Mouse (Mus musculus) limb, embryonic 15.5 days (tissue): ENCODE results near the gene C8g. TPM values are rescaled to one million over a fixed set of nuclear protein-coding genes. Genes with fewer than 3 reads are reported as not detected.

Experiments used
- ATAC-seq: fragments of 200-750 bp; cut with Nextera tagmentation; 2 replicates; pipeline ENCODE4 v1.8.0; 2017; ENCODE audit warnings: low read depth, moderate TSS enrichment; ENCODE audit not compliant: insufficient number of reproducible peaks, low FRiP score, low TSS enrichment
- H3K27ac ChIP-seq: fragments of 300-500 bp; sonication (generic); 2 replicates; pipeline ENCODE4 v1.5.1; 2015; ENCODE audit warnings: moderate library complexity, mild to moderate bottlenecking, inconsistent platforms
- H3K27me3 ChIP-seq: fragments of 300-500 bp; sonication (generic); 2 replicates; pipeline ENCODE4 v1.6.1; 2015; ENCODE audit warnings: inconsistent platforms
- H3K36me3 ChIP-seq: fragments of 300-500 bp; sonication (generic); 2 replicates; pipeline ENCODE4 v1.6.1; 2015; ENCODE audit warnings: inconsistent platforms
- H3K4me1 ChIP-seq: fragments of 300-500 bp; sonication (generic); 2 replicates; pipeline ENCODE4 v1.6.1; 2015; ENCODE audit warnings: inconsistent platforms
- H3K4me2 ChIP-seq: fragments of 300-500 bp; sonication (generic); 2 replicates; pipeline ENCODE4 v1.6.1; 2015; ENCODE audit warnings: mild to moderate bottlenecking, inconsistent platforms
- H3K4me3 ChIP-seq: fragments of 300-500 bp; sonication (generic); 2 replicates; pipeline ENCODE4 v1.5.1; 2015; ENCODE audit warnings: mild to moderate bottlenecking, inconsistent platforms
- H3K9ac ChIP-seq: fragments of 300-500 bp; sonication (generic); 2 replicates; pipeline ENCODE4 v1.6.1; 2015; ENCODE audit warnings: inconsistent platforms
- H3K9me3 ChIP-seq: fragments of 300-500 bp; sonication (generic); 2 replicates; pipeline ENCODE4 v1.6.1; 2016; ENCODE audit warnings: inconsistent platforms
- WGBS: fragments of 180-500 bp; shearing (Covaris S2); methylation state at CpG from one replicate; pipeline ENCODE4 v1.1.7; 2015; 5-methylcytosine and 5-hydroxymethylcytosine counted together
- polyA plus RNA-seq: library from polyadenylated mRNA; unstranded; fragments of >200 nt; fragmentation: Nextera tagmentation; extraction: Ambion mirVana; gene quantifications from 2 replicates; pipeline ENCODE4 v1.2.1, GENCODE M21; 2015

The C8g gene
- polyA plus RNA-seq = 4.6 and 5.6 TPM in 2 replicates

DNA sequence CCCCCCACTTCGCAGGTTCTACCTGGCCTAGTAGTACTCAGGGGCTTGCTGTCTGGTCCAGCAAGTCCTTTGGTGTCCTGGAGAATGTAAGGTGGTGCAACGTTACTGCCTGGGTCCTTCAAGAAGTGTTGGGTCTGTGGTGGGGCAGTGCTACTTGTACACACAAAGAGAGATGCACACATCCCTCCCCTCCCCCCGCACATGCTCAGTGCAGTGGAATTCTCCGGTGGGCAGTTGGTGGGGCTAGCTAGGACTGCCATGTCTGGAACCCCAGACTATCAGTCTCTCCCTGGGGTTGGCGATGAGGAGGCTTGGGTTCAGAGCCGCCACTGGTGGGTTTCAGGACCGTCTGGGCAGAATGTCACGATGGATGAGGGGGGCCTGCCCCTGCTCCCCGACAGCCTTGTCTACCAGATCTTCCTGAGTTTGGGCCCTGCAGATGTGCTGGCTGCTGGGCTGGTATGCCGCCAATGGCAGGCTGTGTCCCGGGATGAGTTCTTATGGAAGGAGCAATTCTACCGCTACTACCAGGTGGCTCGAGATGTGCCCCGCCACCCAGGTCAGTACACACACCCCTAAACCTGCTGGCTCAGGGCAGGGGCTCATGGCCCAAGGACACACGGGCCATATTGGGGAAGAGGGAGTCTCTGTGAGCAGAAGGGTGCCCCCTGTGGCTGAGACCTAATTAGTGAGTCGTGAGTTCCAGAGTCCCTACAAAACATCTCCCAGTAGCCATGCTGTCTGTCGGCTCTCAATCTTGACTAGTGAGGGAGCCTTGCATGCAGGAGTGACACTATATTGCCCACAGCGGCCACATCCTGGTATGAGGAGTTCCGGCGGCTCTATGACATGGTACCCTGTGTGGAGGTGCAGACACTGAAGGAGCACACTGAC lies at the start of gene C8g:
TSS of gene C8g (minus strand) at position 127 of the 894 bp plus-strand sequence.
- H3K9me3 ChIP-seq = no peaks in the 10 kb centered on the region
- WGBS = 74% methylated on average over 20 of the region's 20 CpGs
- peak within 1 kb of the TSS; percentile 65 for H3K4me2 ChIP-seq
- H3K36me3 ChIP-seq = peaks cover 40% of the 10 kb centered on the region
- peak within 1 kb of the TSS; percentile 86 for H3K9ac ChIP-seq
- peaks cover 19% of the 10 kb centered on the region for H3K4me1 ChIP-seq
- H3K27ac ChIP-seq = peak within 1 kb of the TSS; percentile 72
- peak within 1 kb of the TSS; percentile 72 for H3K4me3 ChIP-seq
- H3K27me3 ChIP-seq = no peaks in the 10 kb centered on the region
- ATAC-seq = no peak

DNA sequence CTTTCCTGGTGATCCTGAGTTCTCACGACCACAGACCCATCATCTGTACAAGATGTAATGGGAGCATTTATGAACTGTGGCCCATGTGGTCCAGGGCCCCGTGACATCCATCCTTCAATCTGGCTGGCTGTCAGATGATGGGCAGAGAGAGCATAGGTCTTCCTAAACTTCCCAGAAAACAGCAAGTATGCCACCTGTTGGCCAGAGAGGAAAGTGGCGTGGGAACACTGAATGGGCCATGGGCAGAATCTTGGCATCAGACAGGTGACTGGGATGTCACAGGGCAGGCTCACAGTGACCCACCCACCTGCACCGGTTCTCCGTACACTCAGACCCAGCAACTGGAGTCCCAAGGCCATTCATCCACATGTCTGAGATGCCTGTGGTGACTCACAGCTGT lies 49.7 kb upstream of the C8g start:
- ATAC-seq = no peak
- H3K9ac ChIP-seq = no peak overlapping the region
- 35% methylated on average over 5 of the region's 5 CpGs for WGBS

DNA sequence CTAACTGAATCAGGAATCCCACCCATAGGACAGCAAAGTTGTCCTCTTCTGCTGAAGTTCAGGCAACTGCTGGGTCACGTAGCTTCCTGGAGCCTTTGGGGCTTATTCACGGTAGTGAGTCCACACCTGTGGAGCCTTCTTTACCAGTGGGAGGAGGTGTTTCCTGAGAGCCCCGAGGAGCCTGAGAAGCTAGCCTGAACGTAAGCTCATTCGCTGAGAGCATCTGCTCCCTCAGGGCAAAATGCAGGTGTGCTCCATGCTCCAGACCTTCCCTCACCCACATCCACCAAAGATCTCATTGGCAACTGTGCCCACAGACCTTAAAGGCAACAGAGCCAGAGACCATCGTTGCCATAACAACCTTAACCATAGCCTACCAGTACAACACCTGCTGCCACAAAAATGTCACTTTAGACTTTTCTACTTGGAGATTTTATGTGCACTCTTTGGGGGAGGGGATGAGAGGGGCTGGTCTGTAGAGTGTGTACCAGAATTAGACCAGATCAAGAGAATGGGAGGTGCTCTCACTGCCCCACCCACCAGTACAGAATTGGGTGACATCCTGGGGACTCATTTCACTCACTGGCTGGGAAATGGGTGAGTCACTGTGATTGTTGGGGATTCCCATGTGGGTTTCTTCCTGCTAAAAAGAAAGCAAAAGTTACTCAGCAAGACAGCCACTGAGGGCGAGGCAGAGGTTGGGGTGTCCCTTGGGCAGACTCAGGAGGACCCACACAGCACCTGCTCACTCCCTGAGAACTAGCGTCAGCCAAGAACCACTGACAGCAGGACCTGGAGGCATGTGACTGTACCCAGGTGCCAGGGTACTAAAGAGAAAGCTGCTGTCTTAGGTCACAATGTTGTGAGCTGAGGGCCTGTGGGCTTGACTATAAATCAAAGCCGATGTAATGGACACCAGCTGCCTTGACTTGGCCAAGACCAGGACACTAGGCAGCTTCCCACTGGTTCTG lies 47.8 kb upstream of the C8g start:
- Histone ChIP-seq H3K36me3 (0 out of 2 replicates have a peak, but pooled peaks cover 3% of the 10 kb centered on the region), H3K9me3 (no peaks in the 10 kb centered on the region), H3K27ac (no peak overlapping the region), H3K4me3 (no peak overlapping the region), H3K4me2 (no peak overlapping the region), H3K9ac (no peak overlapping the region), H3K4me1 (peaks cover 19% of the 10 kb centered on the region), H3K27me3 (no peaks in the 10 kb centered on the region)
- ATAC-seq = no peak
- WGBS = 61% methylated on average over 9 of the region's 9 CpGs

More for the DNA sequence above, 49.7 kb upstream of the C8g start:
- no peak overlapping the region for H3K4me2 ChIP-seq
- H3K4me3 ChIP-seq = no peak overlapping the region
- H3K36me3 ChIP-seq = no peaks in the 10 kb centered on the region
- H3K4me1 ChIP-seq = peaks cover 4% of the 10 kb centered on the region; the same call in 1 of the 2 replicates
- H3K27me3 ChIP-seq = no peaks in the 10 kb centered on the region
- H3K27ac ChIP-seq = no peak overlapping the region
- H3K9me3 ChIP-seq = no peaks in the 10 kb centered on the region

DNA sequence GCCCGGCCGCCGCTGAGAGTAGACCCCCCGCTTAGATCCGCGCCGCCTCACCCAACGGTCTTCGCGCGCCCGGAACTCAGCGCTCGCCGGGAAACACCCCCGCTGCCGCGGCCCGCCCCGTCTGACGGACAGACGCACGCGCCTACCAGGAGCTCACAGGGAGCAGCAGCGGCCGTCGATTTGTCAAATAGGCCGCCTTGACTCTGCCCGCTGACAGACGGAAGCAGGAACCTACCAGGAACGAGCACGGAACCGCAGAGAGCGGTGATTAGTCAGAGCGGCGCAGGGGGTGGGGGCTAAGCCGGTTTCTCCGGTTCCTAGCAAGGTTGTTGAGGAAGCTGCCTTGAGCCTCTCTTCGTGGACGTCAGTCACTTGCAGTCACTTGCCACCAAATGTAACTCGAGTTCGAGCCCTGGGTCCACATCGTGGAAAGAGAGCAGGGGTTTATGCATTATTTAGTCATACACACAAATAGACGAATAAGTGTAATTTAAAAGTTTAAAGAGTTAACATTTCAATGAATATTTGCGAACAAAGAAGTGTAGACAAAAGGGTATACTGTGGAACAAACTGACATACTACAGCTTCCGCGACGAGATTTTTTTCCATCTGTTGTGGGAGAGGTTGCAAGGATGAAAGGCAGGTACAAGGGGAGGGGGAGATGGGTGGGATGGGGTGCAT lies 45.4 kb upstream of the C8g start, which contains the start of gene Traf2:
TSS of gene Traf2 (minus strand) at position 130 of the 681 bp plus-strand sequence.
- Histone ChIP-seq H3K9me3 (no peaks in the 10 kb centered on the region), H3K4me1 (peaks cover 19% of the 10 kb centered on the region), H3K4me2 (peak within 1 kb of the TSS; percentile 63), H3K4me3 (peak within 1 kb of the TSS; percentile 77), H3K27me3 (no peaks in the 10 kb centered on the region), H3K27ac (peak within 1 kb of the TSS; percentile 76), H3K36me3 (0 out of 2 replicates have a peak, but pooled peaks cover 3% of the 10 kb centered on the region), H3K9ac (peak within 1 kb of the TSS; percentile 70)
- 4% methylated on average over 44 of the region's 48 CpGs for WGBS
- ATAC-seq = peak; percentile 100

DNA sequence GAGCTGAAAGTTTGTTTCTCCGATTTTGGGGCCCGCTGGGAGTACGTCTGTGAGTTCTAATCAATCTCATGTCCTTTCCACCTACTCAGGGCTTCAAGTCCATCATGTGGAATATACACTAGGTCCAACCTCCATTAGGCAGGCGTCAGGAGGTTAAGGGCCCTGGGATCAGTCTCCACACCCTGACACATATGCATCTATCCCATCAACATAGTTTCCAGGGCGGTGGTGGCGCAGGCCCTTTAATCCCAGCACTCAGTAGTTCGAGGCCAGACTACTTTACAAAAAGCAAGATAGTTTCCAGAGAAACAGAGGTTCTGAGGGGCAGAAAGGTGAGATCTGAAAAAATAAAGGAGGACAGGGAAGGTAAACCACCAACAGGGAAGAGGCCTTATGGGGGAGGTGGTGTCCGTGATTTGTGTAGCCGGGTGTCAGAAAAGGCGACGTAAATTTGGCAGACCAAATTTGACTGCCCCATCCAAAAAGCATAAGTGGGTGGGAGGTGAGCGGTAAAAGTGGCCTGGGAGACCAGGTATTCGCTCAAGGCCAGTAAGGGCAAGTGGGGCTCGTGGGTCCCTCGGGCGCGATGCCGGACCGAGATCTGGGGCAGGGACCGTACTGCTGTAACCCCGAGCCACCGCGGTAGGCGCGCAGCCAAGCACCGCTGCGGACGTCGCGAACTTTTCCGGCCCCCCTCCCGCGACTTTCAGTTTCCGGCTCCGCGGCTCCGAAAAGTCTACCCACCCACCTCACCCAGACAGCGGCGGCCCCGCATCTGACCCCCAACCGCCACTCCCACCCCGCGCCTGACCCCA lies 44.7 kb upstream of the C8g start:
- H3K27me3 ChIP-seq = no peaks in the 10 kb centered on the region
- H3K4me2 ChIP-seq = peak overlapping the region; percentile 63
- peak overlapping the region; percentile 77 for H3K4me3 ChIP-seq
- peaks cover 19% of the 10 kb centered on the region for H3K4me1 ChIP-seq
- WGBS = 7% methylated on average over 43 of the region's 43 CpGs
- peak overlapping the region; percentile 76 for H3K27ac ChIP-seq
- H3K36me3 ChIP-seq = 0 out of 2 replicates have a peak, but pooled peaks cover 3% of the 10 kb centered on the region
- peak overlapping the region; percentile 70 for H3K9ac ChIP-seq
- peak; percentile 62 for ATAC-seq
- H3K9me3 ChIP-seq = no peaks in the 10 kb centered on the region

DNA sequence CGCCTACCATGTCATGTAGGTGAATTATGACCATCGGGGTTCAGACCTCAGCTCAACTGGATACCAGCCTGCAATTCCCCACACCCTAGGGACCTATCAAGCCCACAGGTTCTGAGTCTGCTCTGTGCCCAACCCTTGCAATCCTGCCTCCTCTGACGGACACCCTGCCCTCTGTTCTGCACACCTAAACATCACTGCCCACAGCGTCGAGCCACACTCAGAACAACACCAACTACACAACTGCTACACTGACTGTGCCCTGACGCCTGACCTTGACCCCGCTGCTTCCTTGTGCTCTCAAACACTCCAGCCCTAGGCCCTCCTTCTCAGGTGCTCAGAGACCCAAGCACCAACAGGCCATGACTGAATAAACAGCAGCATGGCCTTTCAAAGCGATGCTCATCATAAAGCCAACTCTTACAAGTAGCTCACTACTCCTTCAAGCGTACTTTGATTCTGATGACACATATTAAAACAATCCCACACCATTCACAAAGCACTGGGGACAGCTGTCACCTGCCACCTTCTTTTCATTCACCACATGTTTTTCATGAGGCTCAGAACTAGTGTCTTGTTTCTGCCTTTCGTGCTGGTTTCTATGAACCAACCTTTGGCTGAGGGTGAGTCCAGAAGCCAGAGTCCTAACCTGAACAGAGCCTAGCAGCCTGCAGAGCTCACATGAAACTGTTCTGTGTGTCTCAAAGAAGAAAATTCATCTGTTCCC lies 40.3 kb upstream of the C8g start:
- H3K4me1 ChIP-seq = peaks cover 16% of the 10 kb centered on the region
- peaks cover 23% of the 10 kb centered on the region for H3K36me3 ChIP-seq
- H3K4me2 ChIP-seq = no peak overlapping the region
- no peaks in the 10 kb centered on the region for H3K27me3 ChIP-seq
- ATAC-seq = no peak
- no peaks in the 10 kb centered on the region for H3K9me3 ChIP-seq
- 73% methylated on average over 10 of the region's 10 CpGs for WGBS
- no peak overlapping the region for H3K27ac ChIP-seq
- no peak overlapping the region for H3K4me3 ChIP-seq
- H3K9ac ChIP-seq = no peak overlapping the region

DNA sequence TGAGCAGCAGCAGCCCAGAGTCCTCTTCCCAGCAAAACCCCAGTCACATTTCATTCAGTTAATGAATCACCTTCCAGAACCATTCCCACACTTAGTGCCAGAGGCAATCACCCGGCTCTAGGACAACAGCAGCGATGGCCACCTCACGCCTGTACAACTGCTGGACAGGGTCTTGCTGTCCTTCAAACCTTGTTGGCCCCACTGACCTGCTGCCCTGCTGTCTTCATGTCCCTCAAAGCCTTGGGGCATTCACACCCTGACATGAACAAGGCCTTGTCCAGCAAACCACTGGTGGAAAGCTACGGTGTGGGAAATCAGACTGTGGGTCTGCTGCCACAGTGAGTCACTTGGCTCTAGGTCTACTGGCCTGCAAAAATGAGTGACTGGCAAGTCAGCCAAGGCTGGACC lies 39.0 kb upstream of the C8g start:
- no peak overlapping the region for H3K27ac ChIP-seq
- H3K36me3 ChIP-seq = peaks cover 35% of the 10 kb centered on the region
- no peak for ATAC-seq
- H3K9ac ChIP-seq = no peak overlapping the region
- WGBS = 93% methylated on average over 4 of the region's 4 CpGs
- H3K9me3 ChIP-seq = no peaks in the 10 kb centered on the region
- no peak overlapping the region for H3K4me3 ChIP-seq
- no peak overlapping the region for H3K4me2 ChIP-seq
- H3K27me3 ChIP-seq = no peaks in the 10 kb centered on the region
- peaks cover 11% of the 10 kb centered on the region for H3K4me1 ChIP-seq

DNA sequence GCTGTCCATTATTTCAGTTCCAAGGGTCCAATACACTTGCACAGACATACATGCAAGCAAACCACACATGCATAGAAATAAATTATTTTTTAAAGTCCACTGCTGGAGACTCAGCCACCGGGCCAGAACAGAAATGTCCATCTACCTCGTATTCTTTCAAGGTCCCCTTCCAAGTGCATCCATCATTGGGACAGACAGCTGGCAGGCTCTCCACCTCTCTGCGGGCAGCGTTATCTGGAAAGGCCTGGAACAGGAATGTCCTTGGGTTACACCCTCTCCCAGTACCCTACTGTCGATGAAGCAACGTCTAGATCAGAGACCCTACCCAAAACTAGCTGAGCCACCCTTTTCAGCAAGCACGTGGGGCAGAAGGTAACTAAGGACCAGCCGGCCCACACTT lies 35.0 kb upstream of the C8g start:
- Histone ChIP-seq H3K9ac (no peak overlapping the region), H3K27ac (no peak overlapping the region), H3K9me3 (no peaks in the 10 kb centered on the region), H3K4me3 (no peak overlapping the region), H3K36me3 (peaks cover 56% of the 10 kb centered on the region), H3K4me1 (0 out of 2 replicates have a peak, but pooled peaks cover 3% of the 10 kb centered on the region), H3K4me2 (no peak overlapping the region), H3K27me3 (no peaks in the 10 kb centered on the region)
- no peak for ATAC-seq
- WGBS = 88% methylated on average over 8 of the region's 8 CpGs

DNA sequence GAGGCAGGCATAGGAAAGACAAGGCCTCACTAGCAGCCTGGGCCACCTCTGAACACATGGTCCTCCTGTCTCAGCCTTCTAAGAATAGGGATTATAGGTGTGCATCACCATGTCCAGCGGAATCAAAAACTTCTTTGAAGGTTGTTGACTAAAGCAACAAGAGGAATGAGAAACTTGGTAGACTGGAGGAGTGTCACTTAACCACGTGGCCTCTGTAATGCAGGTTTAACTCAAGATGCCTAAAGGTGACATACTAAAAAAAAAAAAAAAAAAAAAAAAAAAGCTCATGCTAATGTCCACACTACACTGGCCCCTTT lies 33.3 kb upstream of the C8g start:
- 96% methylated on average over 2 of the region's 2 CpGs for WGBS
- Histone ChIP-seq H3K9me3 (no peaks in the 10 kb centered on the region), H3K27me3 (no peaks in the 10 kb centered on the region), H3K27ac (no peak overlapping the region), H3K36me3 (peaks cover 72% of the 10 kb centered on the region), H3K4me1 (0 out of 2 replicates have a peak, but pooled peaks cover 3% of the 10 kb centered on the region), H3K4me3 (no peak overlapping the region), H3K4me2 (no peak overlapping the region), H3K9ac (no peak overlapping the region)
- ATAC-seq = no peak

DNA sequence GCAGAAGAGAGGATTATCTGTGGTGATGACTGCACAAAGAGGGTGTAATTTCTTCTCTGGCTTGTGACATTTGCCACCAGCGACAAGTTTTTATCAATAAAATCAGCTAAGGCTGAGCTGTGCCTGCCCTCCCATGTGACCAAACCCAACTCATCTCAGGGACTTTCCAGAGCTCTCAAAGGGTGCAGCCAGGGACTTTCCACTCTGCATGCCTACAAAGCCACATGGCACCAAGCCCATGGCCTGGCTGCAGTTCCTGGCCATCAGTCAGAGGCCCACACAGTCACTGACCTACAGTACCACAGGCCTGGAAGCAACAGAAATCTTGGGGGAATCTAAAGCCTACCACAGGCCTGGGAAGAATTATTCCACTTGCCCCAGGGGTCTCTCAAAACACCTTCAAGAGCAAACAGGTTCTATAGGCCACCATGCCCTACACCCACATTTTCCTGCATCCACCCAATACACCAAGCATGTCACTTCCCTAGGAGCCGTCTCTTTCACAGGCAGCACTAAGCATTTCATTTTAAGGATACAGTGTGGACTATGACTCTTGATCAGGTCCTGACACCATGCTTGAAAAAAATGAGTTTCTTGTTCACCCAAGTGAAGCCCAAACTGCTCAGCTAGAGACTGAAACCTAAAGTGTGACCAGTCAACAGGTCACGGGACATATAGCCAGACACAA lies 32.8 kb upstream of the C8g start:
- H3K4me2 ChIP-seq = no peak overlapping the region
- no peak overlapping the region for H3K27ac ChIP-seq
- no peak for ATAC-seq
- H3K9ac ChIP-seq = no peak overlapping the region
- no peak overlapping the region for H3K4me3 ChIP-seq
- H3K27me3 ChIP-seq = no peaks in the 10 kb centered on the region
- 0 out of 2 replicates have a peak, but pooled peaks cover 3% of the 10 kb centered on the region for H3K4me1 ChIP-seq
- WGBS = 81% methylated on average over 3 of the region's 3 CpGs
- H3K9me3 ChIP-seq = no peaks in the 10 kb centered on the region
- H3K36me3 ChIP-seq = peaks cover 77% of the 10 kb centered on the region
